Mouse (Mus musculus) frontal cortex, adult 2 months (tissue): ENCODE results near the gene Mcm2. TPM values are rescaled to one million over a fixed set of nuclear protein-coding genes. Genes with fewer than 3 reads are reported as not detected.

Source experiments
- DNase-seq, 2 experiments: peaks; one replicate each; pipeline ENCODE4 v3.0.0; 2022; ENCODE audit warnings: low spot score in 1 of 2; ENCODE audit errors: extremely low spot score in 1 of 2
- polyA plus RNA-seq: library from polyadenylated mRNA; depleted of rRNA; stranded (reverse); fragments of >200 nt; gene quantifications from 2 replicates; pipeline ENCODE4 v1.2.3, GENCODE M21; 2012

The Mcm2 gene
- polyA plus RNA-seq, 1 experiment: 4.4 TPM

- peak in 1 of 2 experiments; percentile 87 for DNase-seq
These were observed 42.9 kb downstream of the Mcm2 start for GRCm38 (mm10) chr6:88855636-88856035.

GRCm38 (mm10) chr6:88854509-88854908 lies 44.1 kb downstream of the Mcm2 start:
- no peak for DNase-seq

GRCm38 (mm10) chr6:88850034-88850433 lies 48.5 kb downstream of the Mcm2 start:
- DNase-seq: no peak

- DNase-seq: no peak
These were observed 49.3 kb downstream of the Mcm2 start for GRCm38 (mm10) chr6:88849270-88849669.

- no peak for DNase-seq
These were observed 51.0 kb downstream of the Mcm2 start for GRCm38 (mm10) chr6:88847571-88847970.

- no peak for DNase-seq
These were observed 53.5 kb downstream of the Mcm2 start for GRCm38 (mm10) chr6:88844901-88845565.

GRCm38 (mm10) chr6:88843781-88844725 lies 54.5 kb downstream of the Mcm2 start:
- DNase-seq: no peak

GRCm38 (mm10) chr6:88843241-88843640 lies 55.3 kb downstream of the Mcm2 start:
- no peak for DNase-seq

GRCm38 (mm10) chr6:88842731-88843151 lies 55.8 kb downstream of the Mcm2 start:
- DNase-seq: peak in 1 of 2 experiments; percentile 52

- peak; percentile 99 for DNase-seq
These were observed 56.5 kb downstream of the Mcm2 start, which contains the start of gene Abtb1 for GRCm38 (mm10) chr6:88841781-88842689. Abtb1 (minus strand) TSS chr6:88841984.

GRCm38 (mm10) chr6:88841514-88841780 lies 57.1 kb downstream of the Mcm2 start:
- no peak for DNase-seq

GRCm38 (mm10) chr6:88840791-88841513 lies 57.6 kb downstream of the Mcm2 start:
- DNase-seq: no peak

- no peak for DNase-seq
These were observed 58.4 kb downstream of the Mcm2 start for GRCm38 (mm10) chr6:88840211-88840610.

GRCm38 (mm10) chr6:88839135-88839970 lies 59.2 kb downstream of the Mcm2 start:
- no peak for DNase-seq

- no peak for DNase-seq
These were observed 60.0 kb downstream of the Mcm2 start for GRCm38 (mm10) chr6:88838613-88839012.

GRCm38 (mm10) chr6:88837999-88838398 lies 60.6 kb downstream of the Mcm2 start:
- no peak for DNase-seq

- DNase-seq: no peak
These were observed 62.3 kb downstream of the Mcm2 start for GRCm38 (mm10) chr6:88836178-88836819.

- DNase-seq: no peak
These were observed 63.5 kb downstream of the Mcm2 start for GRCm38 (mm10) chr6:88835047-88835446.
